Mouse (Mus musculus): Measurements from ENCODE around the gene Frmd5.

The Frmd5 gene

GRCm38 (mm10) chr2:121761281-121761795 is 45.5 kb downstream of the Frmd5 start:
- no peak for DNase-seq (ENCODE audit: low read depth, low spot score)

- DNase-seq (ENCODE audit: low read depth, low spot score): no peak
Measured at GRCm38 (mm10) chr2:121760646-121761045, 46.2 kb downstream of the Frmd5 start.

GRCm38 (mm10) chr2:121758258-121758657 is 48.6 kb downstream of the Frmd5 start:
- DNase-seq (ENCODE audit: low read depth, low spot score): no peak

GRCm38 (mm10) chr2:121756336-121756735 is 50.6 kb downstream of the Frmd5 start:
- no peak for DNase-seq (ENCODE audit: low read depth, low spot score)

GRCm38 (mm10) chr2:121755056-121755455 is 51.8 kb downstream of the Frmd5 start:
- no peak for DNase-seq (ENCODE audit: low read depth, low spot score)

- DNase-seq (ENCODE audit: low read depth, low spot score): no peak
Measured at GRCm38 (mm10) chr2:121750121-121750520, 56.8 kb downstream of the Frmd5 start.

GRCm38 (mm10) chr2:121741151-121741550 is 65.7 kb downstream of the Frmd5 start:
- no peak for DNase-seq (ENCODE audit: low read depth, low spot score)

- DNase-seq (ENCODE audit: low read depth, low spot score): no peak
Measured at GRCm38 (mm10) chr2:121739410-121739809, 67.5 kb downstream of the Frmd5 start.

GRCm38 (mm10) chr2:121733426-121733825 is 73.5 kb downstream of the Frmd5 start:
- no peak for DNase-seq (ENCODE audit: low read depth, low spot score)

- no peak for DNase-seq (ENCODE audit: low read depth, low spot score)
Measured at GRCm38 (mm10) chr2:121730486-121730885, 76.4 kb downstream of the Frmd5 start.

- DNase-seq (ENCODE audit: low read depth, low spot score): no peak
Measured at GRCm38 (mm10) chr2:121728907-121729575, 77.8 kb downstream of the Frmd5 start.

GRCm38 (mm10) chr2:121724866-121725265 is 82.0 kb downstream of the Frmd5 start:
- DNase-seq (ENCODE audit: low read depth, low spot score): no peak

- DNase-seq (ENCODE audit: low read depth, low spot score): no peak
Measured at GRCm38 (mm10) chr2:121723796-121724195, 83.1 kb downstream of the Frmd5 start.

GRCm38 (mm10) chr2:121719000-121719399 is 87.9 kb downstream of the Frmd5 start:
- DNase-seq (ENCODE audit: low read depth, low spot score): no peak

GRCm38 (mm10) chr2:121717133-121717532 is 89.8 kb downstream of the Frmd5 start:
- no peak for DNase-seq (ENCODE audit: low read depth, low spot score)

GRCm38 (mm10) chr2:121713567-121713966 is 93.3 kb downstream of the Frmd5 start:
- DNase-seq (ENCODE audit: low read depth, low spot score): no peak

GRCm38 (mm10) chr2:121711748-121712384 is 95.0 kb downstream of the Frmd5 start:
- DNase-seq (ENCODE audit: low read depth, low spot score): no peak

- DNase-seq (ENCODE audit: low read depth, low spot score): no peak
Measured at GRCm38 (mm10) chr2:121709096-121709495, 97.8 kb downstream of the Frmd5 start.

- no peak for DNase-seq (ENCODE audit: low read depth, low spot score)
Measured at GRCm38 (mm10) chr2:121707461-121707860, 99.4 kb downstream of the Frmd5 start.

- no peak for DNase-seq (ENCODE audit: low read depth, low spot score)
Measured at GRCm38 (mm10) chr2:121705756-121706155, 101.1 kb downstream of the Frmd5 start.

- DNase-seq (ENCODE audit: low read depth, low spot score): no peak
Measured at GRCm38 (mm10) chr2:121699331-121699730, 107.6 kb downstream of the Frmd5 start.

GRCm38 (mm10) chr2:121695436-121695835 is 111.5 kb downstream of the Frmd5 start:
- DNase-seq (ENCODE audit: low read depth, low spot score): no peak

- DNase-seq (ENCODE audit: low read depth, low spot score): no peak
Measured at GRCm38 (mm10) chr2:121688107-121688506, 118.8 kb downstream of the Frmd5 start.
